Mouse (Mus musculus) granulocyte monocyte progenitor cell, adult 5-6 weeks (primary cell): Measurements from ENCODE around the gene Acad11. TPM values are rescaled to one million over a fixed set of nuclear protein-coding genes. Genes with fewer than 3 reads are reported as not detected.

Experiments used
- ATAC-seq: replicated peaks from 2 replicates; pipeline ENCODE4 v1.8.0; 2016; ENCODE audit warnings: mild to moderate bottlenecking, moderate TSS enrichment, inconsistent platforms; ENCODE audit not compliant: poor library complexity, severe bottlenecking
- total RNA-seq, 2 experiments: library from RNA; stranded (forward) in 1 of 2; stranded (reverse) in 1 of 2; fragments of 200-712, 200-1000 nt in 1 of 2; fragments of >200 nt in 1 of 2; fragmentation: Nextera tagmentation in 1 of 2; gene quantifications; 2 replicates each; pipeline ENCODE4 v1.2.3; 2014 to 2017

Gene Acad11
- total RNA-seq (2014; fragmentation: Nextera tagmentation) (25.1 and 32.9 TPM in 2 replicates), total RNA-seq (2017) (26.1 and 31.1 TPM in 2 replicates)

DNA sequence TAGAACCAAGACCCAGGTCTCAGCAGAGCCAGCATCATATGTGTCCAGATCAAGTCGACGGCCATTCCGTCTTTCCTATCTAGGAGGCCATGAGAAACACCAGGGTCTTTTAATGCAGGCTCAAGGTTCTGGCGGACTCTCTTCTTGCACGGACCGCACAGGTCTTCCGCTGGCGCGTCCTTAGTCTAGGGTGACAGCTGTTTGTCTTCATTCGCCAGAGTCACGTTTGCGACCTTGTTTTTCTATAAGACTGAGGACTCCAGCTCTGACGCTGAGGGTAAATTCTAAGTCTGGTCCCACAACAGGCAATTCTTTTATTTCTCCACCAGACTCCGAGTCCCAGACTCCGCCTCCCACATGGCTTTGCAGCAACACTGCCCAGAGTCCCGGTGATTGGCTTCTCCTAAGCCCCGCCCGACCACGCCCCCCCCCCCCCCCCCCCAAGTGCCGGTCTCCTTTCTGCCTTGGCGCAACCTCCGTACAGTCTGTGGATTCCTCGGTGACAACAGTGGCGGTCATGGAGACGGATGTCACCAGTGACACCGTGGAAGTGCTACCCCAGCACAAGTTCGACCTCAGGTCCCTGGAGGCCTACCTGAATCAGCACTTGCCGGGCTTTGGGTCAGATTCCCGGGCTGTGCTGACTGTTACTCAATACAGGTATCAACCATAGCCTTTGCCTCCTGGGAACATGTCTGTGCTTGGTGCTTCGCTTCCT is at the start of gene Acad11:
Gene Acad11, plus strand, starts transcription at position 134 of the 718 bp plus-strand sequence.
- ATAC-seq, result peak; percentile 76

- ATAC-seq, result no peak
Observed at GRCm38 (mm10) chr9:104014526-104014925, 48.7 kb upstream of the Acad11 start.

DNA sequence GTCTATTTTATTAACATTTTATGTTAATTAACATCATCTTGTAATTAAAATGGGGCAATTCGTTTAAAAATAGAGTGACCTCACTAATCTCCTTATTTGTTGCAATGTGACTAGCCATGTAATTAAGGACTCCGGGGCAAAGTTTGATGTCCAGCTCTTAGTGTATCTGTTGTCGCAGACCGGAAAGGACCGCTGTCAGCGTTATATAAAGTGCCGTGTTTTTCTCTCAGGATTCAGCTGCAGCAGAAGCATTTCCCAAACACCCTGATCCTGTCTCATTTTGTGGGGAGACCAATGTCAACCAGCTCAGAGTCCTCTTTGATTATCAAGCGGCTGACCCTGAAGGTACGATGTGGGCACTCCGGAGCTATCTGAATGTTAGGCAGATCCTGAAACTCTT is 42.2 kb upstream of the Acad11 start:
- ATAC-seq, result no peak

- no peak for ATAC-seq
Observed at GRCm38 (mm10) chr9:104027186-104027585, 36.0 kb upstream of the Acad11 start.

DNA sequence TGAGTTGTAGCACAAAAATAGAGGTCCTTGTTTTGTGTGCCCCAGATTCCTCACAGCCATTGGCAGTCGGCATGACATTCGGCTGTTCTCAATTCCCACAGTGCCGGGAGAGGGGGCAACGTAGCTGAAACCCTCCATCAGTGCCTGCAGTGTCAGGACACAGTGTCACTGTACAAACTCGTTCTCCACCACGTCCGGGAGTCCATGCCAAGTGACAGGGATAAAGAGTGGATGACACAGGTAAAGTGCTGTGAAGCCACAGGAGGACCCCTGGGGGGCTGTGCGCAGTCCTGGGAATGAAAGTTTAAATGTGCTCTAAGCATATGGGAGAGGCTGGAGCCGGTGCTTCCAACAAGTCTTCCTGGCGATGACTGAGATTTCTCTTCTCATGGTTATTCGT is 33.3 kb upstream of the Acad11 start:
- no peak for ATAC-seq

GRCm38 (mm10) chr9:104034231-104034630 is 28.9 kb upstream of the Acad11 start:
- ATAC-seq, result no peak

DNA sequence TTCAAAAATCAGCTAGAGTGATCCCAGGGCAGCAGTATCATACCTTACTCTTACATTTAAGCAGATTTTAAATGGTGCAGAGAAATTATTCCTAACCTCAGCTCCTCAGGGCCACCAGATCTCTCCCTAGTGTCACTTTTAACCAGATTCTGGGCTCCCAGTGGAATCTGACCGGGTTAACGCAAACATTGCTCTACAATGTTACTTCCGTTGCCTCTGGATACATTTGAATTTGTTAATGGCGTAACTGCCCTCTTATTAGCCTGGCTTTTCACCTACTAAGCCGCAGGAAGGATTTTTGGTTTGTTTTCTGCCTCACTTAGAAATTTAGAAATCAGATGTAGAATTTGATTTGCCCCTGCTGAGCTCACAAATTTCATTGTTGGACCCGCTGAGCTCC is 28.5 kb upstream of the Acad11 start:
- no peak for ATAC-seq

DNA sequence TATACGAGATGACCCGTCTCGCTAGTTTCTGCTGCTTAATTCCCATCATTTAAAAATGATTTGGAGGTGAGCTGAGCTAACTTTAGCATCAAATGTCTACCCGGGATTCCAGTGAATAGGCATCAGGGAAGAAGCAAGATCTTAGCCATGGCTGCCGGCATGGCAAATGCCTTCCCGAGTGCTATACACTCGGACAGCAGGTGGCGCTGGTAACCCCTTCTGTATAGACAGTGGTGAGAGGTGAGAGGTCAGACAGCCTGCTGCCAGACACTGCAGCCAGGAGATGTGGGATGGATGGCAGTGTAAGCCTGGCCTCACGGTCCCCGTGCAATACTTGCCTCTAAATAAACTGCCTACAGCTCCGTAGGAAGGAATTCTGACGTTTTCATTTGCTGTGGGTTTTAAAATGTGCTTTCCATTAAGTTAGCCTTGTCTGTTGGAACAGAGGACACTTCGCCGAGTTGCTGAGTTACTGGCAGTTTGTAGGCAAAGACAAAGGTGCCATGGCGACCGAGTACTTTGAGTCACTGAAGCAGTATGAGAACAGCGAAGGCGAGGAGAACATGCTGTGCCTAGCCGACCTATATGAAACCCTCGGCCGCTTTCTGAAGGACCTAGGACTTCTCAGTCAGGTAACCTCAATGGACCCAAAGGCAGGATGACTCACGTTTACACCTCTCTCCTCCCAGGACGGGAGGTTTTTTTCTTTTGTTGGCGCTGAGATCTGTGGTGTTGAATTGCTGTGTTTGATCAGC is 27.7 kb upstream of the Acad11 start:
- peak; percentile 95 for ATAC-seq

GRCm38 (mm10) chr9:104038266-104038665 is 24.9 kb upstream of the Acad11 start:
- no peak for ATAC-seq

DNA sequence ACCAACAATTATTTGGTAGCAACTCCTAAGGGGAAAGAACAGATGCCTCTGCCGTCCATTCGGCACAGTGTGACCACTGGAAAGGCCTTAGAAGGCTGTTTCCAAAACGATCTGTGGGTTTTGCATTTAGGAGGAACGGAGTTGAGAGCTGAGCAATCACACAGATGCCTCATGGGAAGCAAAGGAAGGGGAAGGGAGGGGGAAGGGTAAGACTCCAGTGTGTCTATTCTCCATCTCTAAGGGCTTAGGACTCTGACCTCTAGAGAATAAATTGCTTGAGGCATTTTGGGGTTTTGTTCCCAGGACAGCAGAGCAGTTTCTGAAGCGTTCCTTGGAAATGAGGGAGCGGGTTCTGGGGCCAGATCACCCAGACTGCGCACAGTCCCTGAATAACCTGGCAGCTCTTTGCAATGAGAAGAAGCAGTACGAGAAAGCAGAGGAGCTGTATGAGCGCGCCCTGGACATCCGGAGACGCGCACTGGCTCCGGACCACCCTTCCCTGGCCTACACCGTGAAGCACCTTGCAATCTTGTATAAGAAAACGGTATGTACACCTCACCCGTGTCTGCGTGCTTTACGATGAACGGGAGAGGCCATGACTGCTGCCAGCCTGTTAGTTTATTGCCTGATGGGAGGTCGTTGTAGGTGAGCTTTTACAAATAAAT is 24.0 kb upstream of the Acad11 start:
- ATAC-seq, result 0 out of 2 replicates have a peak, but pooled peaks have one; percentile 20

DNA sequence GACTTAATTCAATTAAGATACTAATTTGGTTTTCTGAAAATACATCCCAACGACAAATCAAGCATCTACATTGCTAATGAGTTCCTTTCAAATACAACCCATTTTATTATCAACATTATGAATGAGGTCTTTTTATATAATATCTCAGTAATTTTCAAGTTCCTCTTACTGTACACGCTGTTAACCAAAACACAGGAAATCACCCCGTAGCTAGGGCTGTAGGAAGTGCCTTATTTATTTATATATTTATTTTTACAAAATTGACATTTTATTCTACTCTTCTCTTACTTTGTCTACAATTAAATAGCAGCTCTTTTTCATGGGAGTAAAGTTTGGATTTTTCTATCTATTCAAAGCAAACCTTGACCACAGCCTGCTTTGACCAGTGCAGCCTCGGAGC is 23.4 kb upstream of the Acad11 start:
- peak; percentile 36 for ATAC-seq

DNA sequence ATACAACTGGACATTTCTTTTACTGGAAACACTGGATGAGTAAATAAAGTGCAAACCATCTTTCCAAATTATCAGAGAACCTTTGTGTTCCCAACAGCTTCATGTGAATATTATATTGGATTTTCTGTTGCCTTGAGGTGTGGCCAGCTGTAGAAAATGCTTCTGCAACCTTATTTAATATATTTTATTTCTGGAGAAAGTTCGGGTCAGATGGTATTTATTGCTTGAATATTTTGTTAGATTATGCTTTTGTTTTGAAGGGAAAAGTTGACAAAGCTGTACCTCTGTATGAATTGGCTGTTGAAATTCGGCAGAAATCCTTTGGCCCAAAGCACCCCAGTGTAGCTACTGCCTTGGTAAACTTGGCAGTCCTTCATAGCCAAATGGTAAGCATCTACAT is 22.8 kb upstream of the Acad11 start, which contains the start of gene Gm28305:
Gene Gm28305, plus strand, starts transcription at position 301 of the 400 bp plus-strand sequence.
- ATAC-seq, result no peak

DNA sequence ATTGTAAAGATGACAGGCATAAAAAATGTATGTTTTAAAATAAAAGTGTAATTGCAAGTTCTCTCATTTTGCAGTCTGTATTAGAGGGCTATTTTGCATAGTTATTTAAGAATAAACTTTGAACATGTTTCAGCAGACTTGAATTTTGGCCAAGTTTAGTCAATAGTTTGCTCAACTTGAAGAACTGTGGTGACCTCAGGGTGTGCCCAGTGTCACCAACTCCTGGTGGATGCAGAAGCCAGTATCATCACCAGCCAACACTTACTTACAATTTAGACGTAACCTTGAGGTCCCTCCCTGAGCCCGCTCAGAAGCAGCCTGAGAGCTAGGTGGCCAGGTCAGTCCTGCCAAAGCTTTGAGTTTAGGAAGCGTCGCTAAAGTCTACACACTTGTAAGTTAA is 19.5 kb upstream of the Acad11 start:
- ATAC-seq, result no peak

DNA sequence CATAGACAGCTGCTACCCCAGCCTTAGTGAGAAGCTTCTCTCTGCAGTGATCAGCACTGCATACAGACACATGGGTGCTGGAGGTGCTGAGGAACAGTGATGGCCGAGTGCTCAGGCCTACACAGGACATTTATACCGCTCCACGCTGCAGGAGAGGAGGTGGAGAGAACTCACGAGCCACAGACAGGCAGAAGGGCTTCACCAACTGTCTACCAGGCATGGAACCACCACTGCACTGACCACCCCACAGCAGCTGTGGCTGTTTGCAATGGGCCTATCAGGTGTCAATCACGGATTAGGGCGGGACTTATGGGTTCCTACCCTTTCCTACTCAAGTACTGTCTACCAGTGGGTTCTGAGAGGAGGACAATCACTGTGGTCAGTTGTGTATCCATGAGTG is 12.1 kb upstream of the Acad11 start:
- ATAC-seq, result no peak

DNA sequence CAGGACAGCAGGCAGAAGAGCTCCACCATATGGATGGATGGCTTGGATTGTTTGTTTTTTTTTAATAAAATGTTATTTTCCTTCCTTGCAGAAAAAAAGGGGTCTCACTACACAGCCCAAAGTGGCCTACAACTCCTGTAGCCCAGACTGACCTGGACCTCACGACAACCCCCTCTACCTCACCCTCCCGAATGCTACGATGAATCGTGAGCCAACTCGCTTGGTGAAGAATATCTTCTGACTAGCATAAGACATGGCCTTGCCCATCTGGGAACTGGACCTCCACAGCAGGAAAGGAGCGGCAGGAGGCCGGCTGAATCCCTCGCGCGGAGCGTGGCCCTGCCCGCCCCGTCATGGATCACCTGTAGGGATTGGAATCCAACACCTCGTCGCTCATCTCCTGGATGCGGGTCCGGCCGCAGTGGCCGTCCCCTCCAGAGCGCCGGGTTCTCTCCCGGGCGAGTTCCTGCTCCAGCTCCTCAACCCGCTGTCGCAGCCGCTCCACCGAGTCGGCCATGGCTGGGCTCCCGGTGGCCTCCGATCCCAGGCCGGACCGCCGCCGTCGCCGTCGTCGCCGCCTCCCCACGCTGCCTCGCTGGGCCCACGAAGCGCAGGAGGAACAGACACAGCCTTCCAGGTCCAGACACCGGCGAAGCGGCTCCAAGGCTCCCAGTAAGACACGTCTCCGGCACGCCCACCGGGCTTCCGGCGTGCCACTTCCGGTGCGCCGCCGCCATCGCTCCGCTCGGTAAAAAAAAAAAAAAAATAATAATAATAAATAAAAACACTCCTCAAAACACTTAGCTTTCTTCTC is 540 bp upstream of the Acad11 start, which contains the start of gene Uba5:
Gene Uba5, minus strand, starts transcription at position 705 of the 814 bp plus-strand sequence.
- peak; percentile 80 for ATAC-seq

GRCm38 (mm10) chr9:104064571-104064970 is 1.4 kb downstream of the Acad11 start:
- ATAC-seq, result no peak

DNA sequence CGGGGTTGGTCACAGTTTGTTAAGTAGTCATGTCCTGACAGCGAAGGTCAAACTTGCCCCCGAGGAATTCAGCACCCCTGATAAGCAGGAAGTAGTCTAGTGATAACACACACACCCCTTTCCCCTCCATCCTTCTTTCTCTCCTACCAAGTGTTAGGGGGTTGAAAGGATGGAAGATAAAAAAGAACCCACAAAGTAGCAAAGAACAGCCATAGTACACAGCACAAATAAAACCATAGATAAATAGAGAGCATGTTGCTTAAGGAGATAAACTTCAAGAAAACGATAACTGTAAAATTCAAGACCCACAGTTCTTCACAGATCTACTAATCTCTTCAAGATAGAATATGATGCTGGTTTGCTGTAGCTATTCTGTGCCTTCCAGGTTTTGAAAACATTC is 7.1 kb downstream of the Acad11 start:
- no peak for ATAC-seq

GRCm38 (mm10) chr9:104070863-104071604 is 7.9 kb downstream of the Acad11 start:
- no peak for ATAC-seq

- peak; percentile 72 for ATAC-seq
Observed at GRCm38 (mm10) chr9:104075808-104076207, 12.6 kb downstream of the Acad11 start.
